Mouse (Mus musculus) heart, adult 8-10 months (tissue): ENCODE results near the gene Ggcx. TPM values are rescaled to one million over a fixed set of nuclear protein-coding genes. Genes with fewer than 3 reads are reported as not detected.

Experiments used
- DNase-seq: peaks from one replicate; pipeline ENCODE4 v3.0.0; 2022; ENCODE audit warnings: low spot score
- total RNA-seq, 4 experiments: library from RNA; stranded (reverse); gene quantifications; 2 replicates each; pipeline ENCODE4 v1.2.4; 2022

Ggcx gene
- 10 to 100 TPM; 30.9 to 38.9 (median 33.8) TPM for total RNA-seq

DNA sequence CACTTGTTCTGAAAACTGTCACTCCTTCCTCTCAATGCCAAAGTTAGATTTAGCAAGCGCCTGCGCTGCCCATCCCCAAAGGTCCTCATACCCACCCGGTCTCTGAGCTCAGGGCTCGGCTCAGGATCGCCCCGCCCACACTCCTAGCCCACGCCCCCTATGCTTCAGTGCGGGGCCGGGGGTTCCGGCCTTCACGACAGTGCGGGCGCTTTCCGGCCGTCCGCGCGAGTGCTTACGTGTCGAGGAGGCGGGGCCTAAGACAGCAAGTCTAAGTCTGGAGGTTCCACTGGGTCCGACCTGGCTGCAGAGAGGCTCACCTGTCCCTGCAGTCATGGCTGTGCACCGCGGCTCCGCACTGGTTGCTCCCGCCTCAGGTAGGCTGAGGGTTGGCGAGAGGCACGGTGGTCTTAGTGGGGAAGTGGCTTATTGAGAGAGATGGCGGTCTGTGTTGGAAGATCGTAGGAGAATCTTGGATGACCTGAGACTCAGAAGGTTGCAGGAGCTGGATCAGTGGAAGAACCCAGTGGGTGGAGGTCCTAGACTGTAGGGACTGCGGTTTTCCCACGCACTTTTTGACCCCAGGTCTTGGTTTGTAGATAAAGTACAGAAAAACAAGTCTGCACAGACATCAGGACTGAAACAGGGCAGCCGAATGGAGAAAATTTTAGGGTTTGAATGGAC, at the start of gene Ggcx:
Gene Ggcx (plus strand): TSS at position 233 of the 681 bp plus-strand sequence.
- DNase-seq: peak; percentile 94

DNA sequence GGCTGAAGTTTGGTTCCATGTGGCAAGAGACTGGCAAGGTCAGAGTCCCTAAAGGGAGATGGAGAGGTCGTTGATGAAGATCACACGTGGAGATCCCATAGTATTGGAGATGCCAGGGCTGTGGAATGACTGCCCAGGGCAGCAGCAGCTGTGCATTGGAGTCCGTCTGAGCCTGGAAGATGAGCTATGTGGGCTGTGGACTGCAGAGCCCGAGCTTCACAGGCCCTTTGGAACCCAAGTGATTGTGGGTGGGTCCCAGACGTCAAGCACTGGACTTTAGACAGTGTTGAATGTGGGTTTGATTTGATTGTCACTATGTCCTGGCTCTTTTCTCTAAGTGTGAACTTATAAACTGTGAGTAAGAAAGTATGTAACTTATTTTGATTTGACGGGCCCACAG, 49.1 kb upstream of the Ggcx start:
- no peak for DNase-seq

DNA sequence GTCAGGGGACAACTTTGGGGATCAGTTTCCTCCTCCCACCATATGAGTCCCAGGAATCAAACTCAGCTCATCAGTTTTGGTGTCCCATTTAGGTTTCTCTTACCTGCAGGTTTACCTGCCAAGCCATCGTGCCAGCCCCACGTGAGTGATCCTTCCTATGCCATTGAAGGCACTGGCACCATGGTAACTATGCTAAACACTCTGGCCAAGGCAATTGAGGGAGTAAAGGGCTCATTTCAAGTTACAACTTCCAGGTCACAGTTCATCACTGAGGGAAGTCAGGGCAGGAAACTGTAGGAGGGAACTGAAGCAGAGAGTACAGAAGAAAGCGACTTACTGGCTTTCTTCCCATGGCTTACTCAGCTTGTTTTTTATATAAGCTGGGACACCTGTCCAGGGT, 47.8 kb upstream of the Ggcx start:
- no peak for DNase-seq

DNA sequence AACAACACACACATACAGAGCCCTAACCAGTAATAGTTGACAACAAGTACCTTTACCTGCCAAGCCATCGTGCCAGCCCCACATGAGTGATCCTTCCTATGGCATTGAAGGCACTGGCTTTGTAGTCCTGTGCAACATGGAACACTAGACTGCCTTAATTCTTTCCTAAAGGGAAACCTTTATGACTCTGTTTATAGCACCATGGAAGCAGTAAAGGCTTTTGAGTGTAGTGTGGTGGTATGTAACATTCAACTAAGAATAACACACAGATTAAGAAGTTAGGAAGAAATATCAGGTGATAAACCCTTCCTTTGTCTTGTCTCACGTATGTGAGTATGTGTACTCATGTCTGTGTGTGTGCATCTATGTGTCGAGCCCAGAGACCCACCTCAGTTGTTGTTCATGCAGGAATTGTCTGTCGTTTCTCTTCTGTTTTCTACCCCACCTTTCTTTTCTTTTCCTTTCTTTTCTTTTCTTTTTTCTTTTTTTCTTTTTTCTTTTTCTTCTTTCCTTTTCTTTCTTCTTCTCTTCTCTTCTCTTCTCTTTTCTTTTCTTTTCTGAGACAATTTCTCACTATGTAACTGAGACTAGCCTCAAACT, 47.2 kb upstream of the Ggcx start, which contains the start of gene Rnf181:
Gene Rnf181 (minus strand): TSS at position 113 of the 600 bp plus-strand sequence.
- DNase-seq: no peak

DNA sequence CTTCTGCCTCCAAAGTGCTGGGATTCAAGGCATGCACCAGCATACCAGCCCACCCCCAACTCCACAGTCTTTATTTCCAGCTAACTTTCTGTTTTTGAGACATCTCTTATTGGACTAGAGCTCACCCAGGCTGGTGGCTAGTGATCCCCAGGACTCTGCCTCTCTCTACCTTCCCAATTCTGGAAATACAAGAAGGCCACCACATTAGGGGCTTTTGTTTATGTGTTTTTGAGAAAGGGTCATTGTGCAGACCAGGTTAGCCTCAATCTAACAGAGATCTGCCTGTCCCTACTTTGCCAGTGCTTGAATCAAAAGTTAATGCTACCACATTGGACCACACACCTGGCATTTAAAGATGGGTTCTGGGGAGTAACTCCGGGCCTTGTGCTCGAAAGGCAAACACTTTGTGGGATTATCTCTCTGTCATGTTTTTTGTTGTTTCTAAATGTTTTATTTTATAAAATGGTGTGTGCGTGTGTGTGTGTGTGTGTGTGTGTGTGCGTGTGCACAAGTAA, 46.6 kb upstream of the Ggcx start:
- DNase-seq: no peak

DNA sequence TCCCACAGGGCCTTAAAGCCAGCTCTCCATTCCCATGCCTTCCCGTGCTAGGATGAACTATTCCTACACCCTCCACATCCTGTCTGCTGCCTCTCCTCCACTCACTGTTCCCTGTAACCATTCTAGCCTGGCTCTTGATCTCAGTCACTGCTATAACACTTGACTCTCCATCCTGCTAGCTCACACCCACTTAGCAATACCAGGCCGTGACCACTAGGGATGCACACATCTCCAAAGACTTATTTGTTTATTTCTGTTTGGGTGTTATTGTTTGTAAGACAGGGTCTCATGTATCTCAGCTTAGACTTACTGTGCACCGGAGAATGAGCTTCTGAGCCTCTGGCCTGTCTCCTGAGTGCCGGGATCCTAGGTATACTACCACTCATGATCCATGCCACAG, 44.6 kb upstream of the Ggcx start:
- DNase-seq: no peak

DNA sequence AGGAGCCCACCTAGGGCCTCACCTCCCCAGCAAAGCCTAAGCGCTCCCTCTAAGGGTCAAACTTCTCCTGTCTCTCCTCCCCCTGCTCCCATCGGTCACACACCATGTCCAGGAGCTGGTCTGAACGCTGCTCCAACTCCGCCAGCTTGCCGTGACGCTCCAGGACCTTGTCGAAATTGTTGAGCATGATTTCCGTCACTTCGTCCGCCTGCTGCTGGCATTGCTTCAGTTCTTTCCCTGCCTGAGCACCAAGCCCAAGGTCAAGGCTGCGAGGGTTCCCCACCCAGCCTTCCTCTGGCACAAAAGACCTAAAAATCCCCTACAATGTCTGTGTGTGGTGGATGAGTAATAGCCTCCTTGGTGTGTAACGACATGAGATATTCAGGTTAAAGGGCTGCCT, 44.0 kb upstream of the Ggcx start:
- DNase-seq: no peak

DNA sequence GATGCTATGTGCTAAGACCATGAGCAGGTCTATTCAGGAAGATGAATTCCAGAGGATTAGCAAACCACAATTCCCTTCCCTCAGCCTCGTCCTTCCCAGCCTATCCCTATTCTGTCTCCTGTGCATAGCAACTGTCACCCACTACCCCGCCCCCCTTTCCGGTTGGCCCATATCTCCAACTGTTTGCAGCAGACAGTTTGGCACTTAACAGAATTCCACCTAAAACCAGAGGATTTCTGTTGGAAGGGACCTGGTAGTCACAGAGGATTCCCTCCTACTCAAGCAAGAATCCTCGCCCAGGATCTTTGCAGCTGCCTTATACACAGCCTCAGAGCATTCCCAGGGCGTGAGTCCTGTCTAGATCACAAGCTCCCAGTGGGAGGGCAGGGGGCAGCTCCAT, 43.0 kb upstream of the Ggcx start:
- no peak for DNase-seq

DNA sequence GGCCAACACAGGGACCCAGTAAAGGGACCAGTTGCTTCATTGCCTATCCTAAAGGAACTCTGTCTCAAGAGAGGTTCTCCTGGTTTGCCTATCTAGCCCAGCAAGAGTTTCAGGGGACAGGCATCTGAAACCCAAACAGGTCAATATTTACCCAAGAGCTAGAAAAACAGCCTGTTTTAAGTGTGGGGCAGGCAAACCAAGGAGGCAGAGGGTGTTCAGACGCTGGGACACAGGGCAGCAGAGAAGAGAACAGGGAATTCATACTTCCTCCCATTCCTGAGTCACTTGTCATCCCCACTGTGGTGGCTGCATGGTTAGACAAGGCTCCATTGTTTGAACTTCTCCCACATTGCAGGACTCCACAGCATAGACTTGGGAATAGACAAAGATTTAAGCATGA, 42.5 kb upstream of the Ggcx start:
- no peak for DNase-seq

DNA sequence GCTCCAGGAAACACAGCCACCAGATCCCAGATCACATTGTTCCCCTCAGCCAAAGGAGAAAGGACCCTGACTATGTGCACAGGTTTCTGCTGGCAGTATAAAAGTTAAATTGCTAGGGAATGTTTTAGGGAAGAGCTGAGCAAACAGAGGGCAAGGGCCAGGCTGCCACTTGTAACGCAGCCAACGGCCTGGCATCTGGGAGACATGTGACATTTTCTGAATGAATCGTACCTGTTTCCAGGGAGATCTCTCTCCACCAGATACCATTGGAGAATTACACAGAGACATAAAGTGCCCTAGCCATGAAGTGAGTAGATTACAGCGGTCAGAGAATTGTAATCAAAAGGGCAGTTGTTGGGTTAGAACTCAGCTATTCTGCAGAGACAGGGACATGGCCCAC, 40.9 kb upstream of the Ggcx start:
- no peak for DNase-seq

DNA sequence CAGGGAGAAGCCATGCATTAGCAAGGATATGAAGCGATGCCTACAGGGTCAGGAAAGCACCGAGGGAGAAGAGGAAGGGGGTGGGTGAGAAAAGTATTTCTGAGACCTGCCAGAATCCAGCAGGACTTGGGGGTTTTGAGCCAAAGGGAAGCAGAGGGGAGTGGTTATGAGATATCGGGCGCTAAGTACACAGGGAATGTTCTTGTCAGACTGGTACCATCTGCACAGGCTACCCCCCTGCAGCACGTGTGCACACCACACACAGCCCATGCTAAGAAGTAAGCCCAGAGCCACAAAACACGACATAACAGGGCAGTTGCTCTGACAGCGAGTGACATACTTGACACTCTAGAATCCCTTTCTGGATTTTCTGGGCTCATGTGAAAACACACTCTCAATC, 39.9 kb upstream of the Ggcx start:
- no peak for DNase-seq

DNA sequence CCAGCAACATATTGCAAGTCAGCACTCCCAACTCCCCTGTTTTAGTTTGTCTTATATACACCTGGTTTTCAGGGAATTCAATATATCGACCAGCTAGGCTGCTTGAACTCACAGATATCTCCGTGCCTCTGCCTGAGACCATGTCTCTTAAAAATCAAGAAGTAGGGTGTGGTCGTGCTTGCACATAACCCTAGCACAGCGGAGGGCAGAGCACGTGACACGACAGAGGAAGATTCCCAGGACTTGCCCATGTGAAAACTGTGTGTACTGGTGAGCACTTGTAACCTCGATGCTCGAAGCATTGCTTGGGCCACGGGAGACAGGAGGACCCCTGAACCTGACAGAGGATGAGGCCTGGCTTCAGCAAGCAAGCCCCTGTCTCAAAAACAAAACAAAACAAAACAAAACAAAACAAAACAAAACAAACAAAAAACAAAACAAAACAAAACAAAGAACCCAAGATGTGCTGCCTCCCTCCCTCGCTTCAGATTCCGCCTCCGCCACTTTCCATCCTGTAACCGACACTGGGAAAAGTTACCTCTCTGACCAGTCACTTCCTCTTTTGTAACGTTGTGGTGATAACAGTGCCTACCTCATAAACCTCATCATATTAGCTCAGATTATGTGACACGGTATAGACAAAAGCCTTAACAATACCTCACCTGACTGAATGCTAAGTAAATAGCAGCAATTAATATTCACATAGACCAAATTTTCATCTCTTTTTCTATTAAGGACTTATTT, 39.1 kb upstream of the Ggcx start:
- no peak for DNase-seq

DNA sequence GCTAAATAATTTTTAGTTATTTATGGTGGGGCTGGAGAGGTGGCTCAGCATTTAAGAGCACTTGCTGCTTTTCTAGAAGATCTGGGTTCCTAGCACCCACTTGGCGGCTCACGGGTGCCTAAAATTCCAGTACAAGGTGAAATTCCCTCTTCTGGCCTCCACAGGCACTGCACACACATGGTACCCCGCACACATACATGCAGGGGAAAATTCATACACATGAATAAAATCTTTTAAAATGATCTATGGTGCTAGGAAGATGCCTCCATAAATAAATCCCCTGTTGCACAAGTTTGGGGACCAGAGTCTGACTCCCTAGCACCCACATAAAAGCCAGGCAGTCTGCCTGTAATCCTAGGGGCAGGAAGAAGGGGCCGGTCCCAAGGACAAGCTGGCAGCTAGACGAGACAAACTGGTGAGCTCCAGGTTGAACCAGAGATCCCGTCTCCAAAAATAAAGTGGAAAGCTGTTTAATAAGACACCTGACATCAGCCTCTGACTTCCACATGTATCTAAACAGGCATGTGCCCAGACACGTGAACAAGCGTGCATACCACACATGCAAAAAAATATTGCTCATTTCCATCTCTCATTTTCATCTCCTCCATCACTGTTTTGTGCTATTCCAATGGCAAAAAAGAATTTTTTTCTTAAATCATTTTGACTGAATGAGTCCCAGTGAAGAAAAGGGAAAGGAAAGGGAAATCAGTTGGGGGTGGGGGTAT, 35.4 kb upstream of the Ggcx start:
- no peak for DNase-seq

DNA sequence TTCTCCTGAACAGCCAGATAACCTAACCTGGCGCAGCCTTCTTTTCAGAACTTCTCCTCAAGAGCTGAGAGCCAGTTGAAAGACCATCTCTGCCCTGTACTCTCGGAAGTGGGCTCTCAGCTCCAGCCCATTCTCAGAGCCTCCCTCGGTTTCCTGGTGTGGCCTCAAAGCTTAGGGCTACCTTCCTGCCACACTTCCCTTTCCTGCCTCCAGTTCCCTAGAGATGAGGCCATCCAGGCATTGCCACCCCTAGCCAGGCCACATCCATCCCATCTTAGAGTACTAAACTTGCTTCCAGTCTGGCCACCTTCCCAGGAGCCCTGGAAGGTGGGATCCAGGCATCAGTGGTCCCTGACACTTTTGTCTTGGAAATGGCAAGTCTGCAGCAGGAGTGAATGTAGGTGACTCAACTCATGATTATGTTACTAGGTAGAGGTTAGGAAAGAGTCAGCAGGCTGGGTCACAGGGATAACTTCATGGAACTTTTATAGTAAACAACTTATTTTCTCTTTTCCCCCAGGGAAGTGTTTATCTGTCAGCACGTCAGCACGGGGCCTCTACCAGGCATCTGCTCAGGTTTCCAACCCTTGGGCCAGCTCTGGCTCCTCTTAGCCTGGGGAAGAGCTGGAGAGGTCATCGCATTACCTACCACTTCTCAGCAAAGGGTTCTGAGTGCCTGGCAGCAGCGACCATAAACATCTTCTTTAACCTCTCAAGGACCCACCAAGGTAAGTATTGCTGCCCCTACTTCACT, 34.6 kb upstream of the Ggcx start:
- DNase-seq: no peak

DNA sequence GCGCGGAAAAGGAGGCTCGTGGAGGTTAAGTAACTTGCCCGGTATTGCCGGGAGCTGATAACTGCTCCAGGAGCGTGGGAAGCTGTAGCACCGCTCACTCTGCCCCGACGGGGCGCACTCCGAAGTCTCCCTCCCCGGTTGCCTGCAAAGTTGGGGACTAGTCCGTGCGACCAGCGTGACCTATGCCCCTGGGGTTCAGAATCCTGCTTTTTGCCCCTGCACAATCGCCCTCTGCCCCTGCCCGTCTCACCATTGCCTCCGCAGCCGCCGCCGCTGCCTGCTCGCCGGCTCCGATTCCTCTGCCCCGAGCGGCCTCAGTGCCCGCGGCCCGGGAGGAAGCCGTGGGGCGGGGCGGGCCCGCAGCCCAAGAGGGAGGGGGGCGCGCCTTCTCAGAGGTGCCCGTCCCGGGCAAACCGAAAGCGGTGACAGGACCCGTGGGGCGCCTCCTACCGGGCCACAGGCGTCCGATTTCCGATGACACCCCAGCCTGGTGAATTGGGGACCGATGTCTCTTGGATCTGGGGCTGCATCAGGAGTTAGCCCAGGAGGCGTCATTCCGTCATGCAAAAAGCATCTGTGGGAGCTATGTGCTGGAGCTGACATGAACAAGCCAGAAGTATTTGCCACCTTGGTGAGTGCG, 33.9 kb upstream of the Ggcx start, which contains the start of gene Vamp5:
Gene Vamp5 (minus strand): TSS at position 338 of the 640 bp plus-strand sequence.
- peak; percentile 81 for DNase-seq

DNA sequence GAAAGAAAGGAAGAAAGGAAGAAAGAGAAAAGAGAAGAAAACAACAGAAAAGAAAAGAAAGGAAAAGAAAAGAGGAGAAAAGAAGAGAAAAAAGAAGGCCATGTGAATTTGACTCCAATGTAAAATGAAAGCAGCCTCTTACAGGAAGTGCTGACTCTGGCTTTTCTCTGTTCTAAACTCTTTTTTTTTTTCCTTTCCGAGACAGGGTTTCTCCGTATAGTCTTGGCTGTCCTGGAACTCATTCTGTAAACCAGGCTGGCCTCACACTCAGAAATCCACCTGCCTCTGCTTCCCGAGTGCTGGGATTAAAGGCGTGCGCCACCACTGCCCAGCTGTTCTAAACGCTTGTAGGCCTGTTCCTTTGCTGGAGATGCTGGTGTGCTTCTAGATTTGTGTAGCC, 31.6 kb upstream of the Ggcx start:
- DNase-seq: no peak

DNA sequence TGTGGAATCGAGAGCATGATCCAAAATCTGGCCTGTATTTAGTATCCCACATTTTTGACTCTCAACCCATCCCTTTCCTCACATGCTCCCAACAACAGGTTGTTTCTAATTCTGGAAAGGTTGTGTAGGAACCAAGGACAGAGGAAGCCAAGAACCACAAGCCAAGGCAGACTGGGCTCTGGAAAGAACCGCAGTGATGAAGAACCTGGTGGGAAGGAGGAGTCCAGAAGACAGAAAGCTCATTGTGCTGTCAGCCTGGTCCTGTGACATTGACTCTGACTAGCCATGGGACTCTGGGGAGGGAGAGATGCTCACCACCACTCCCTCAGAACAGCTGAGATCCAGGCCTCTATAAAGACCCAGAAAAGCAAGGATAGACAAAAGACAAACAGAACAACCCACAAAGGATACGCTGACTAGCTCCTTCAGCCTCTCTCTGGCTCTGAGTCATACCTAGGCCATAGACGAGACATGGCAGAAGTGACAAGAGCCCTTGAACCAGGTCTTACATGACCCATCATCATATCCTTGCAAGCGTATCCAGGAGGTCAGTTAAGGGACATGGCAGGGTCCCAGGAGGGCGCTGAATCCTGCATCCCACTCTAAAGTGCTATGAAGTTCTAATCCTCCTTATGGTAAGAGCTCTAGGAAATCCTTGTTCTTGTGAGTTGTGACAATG, 30.8 kb upstream of the Ggcx start:
- no peak for DNase-seq

DNA sequence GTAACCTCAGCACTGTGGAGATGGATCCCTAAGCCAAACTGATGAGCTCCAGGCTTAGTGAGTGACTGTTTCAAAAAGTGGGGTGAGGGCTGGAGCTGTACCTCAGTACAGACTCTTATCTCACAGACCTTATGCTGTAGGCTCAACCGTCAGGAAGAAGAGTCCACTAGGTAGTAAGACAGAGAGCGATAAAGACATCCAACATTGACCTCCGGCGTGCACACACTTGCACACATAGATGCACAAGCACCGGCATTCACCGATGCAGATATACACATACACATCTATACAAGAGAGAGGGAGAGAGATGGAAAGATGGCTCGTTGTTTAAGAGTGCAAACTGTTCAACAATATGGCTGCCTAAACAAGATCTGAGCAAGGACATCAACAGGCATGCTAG, 30.2 kb upstream of the Ggcx start:
- DNase-seq: no peak

DNA sequence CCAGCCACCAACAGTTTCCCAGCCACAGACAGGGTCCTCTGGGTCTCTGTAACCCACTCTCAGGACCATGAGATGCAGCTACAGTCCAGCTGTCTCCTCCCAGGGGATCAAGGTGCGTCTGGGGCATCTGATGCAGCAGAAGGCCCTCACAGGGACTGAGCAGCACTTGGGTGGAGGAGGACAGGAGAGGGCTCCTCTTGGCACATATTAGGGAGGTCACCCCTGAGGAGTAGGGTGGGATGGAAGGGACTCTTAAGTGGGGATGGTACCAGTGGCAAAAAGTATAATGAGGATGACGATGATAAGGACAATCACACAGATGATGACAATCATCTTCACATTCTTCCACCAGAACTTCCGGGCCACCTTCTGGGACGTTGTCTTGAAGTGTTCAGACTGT, 28.9 kb upstream of the Ggcx start:
- no peak for DNase-seq

DNA sequence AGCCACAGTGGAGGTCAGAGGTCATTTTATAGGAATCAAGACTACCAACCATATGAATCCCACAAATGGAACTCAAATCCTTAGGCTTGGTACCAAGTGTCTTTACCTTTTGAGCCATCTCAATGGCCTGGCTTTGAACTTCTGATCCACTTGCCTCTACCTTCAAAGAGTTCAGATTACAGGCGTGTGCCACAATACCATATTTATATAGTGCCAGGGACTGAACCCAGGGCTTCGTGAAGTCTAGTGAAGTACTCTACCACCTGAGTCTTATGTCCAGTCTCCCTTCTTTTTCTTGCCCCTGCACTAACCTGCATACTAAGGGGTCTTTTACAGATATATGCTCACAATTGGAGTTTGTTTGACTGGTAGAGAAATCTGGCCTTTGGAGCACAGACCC, 27.5 kb upstream of the Ggcx start:
- no peak for DNase-seq
